Mouse (Mus musculus) intestine, embryonic 14.5 days (tissue): ENCODE measurements around the gene Prr18. TPM values are rescaled to one million over a fixed set of nuclear protein-coding genes. Genes with fewer than 3 reads are reported as not detected.

ENCODE experiments used
- ATAC-seq: fragments of 200-750 bp; cut with Nextera tagmentation; replicated peaks from 2 replicates; pipeline ENCODE4 v1.8.0; 2017; ENCODE audit warnings: low read depth, moderate number of reproducible peaks, moderate TSS enrichment, moderate library complexity; ENCODE audit not compliant: low FRiP score, low TSS enrichment
- DNase-seq: peaks from one replicate; pipeline ENCODE4 v3.0.0-alpha.2; 2018; ENCODE audit warnings: low spot score
- H3K27ac ChIP-seq: fragments of 300-500 bp; sonication (generic); 2 replicates; pipeline ENCODE4 v1.5.1; 2014; ENCODE audit warnings: low read depth, mild to moderate bottlenecking, control low read depth
- H3K27me3 ChIP-seq: fragments of 300-500 bp; sonication (generic); replicated peaks from 2 replicates; pipeline ENCODE4 v1.6.1; 2014; ENCODE audit warnings: low read length, control low read depth; ENCODE audit not compliant: control insufficient read depth, insufficient read depth
- H3K36me3 ChIP-seq: fragments of 300-500 bp; sonication (generic); 2 replicates; pipeline ENCODE4 v1.6.1; 2014; ENCODE audit warnings: low read length, control low read depth; ENCODE audit not compliant: control insufficient read depth, insufficient read depth
- H3K4me1 ChIP-seq: fragments of 300-500 bp; sonication (generic); replicated peaks from 2 replicates; pipeline ENCODE4 v1.6.1; 2014; ENCODE audit warnings: low read length, control low read depth, mixed read lengths; ENCODE audit not compliant: control insufficient read depth, insufficient read depth
- H3K4me2 ChIP-seq: fragments of 300-500 bp; sonication (generic); 2 replicates; pipeline ENCODE4 v1.6.1; 2014; ENCODE audit warnings: low read length
- H3K4me3 ChIP-seq: fragments of 300-500 bp; sonication (generic); 2 replicates; pipeline ENCODE4 v1.5.1; 2014; ENCODE audit warnings: low read depth, low read length, control low read depth, mixed read lengths
- H3K9ac ChIP-seq: fragments of 300-500 bp; sonication (generic); 2 replicates; pipeline ENCODE4 v1.6.1; 2014; ENCODE audit warnings: mild to moderate bottlenecking, low read length
- H3K9me3 ChIP-seq: fragments of 300-500 bp; sonication (generic); 2 replicates; pipeline ENCODE4 v1.6.1; 2016; ENCODE audit warnings: low read length, control low read depth; ENCODE audit not compliant: control insufficient read depth
- WGBS: fragments of 180-500 bp; shearing (Covaris S2); extraction: QIAGEN DNeasy Blood & Tissue Kit; methylation state at CpG from one replicate; pipeline ENCODE4 v1.1.7; 2014; 5-methylcytosine and 5-hydroxymethylcytosine counted together
- polyA plus RNA-seq: library from polyadenylated mRNA; unstranded; fragments of >200 nt; fragmentation: Nextera tagmentation; extraction: Ambion mirVana; gene quantifications from 2 replicates; pipeline ENCODE4 v1.2.1, GENCODE M21; 2014

Prr18 gene
- polyA plus RNA-seq, 1 experiment from 2014 or later, result 0.32 TPM

GRCm38 (mm10) chr17:8348941-8349340 is 11.7 kb downstream of the Prr18 start:
- ATAC-seq (no peak), DNase-seq (no peak)
- no peak overlapping the region for H3K4me3 ChIP-seq
- no peak overlapping the region for H3K4me2 ChIP-seq
- H3K9ac ChIP-seq, result no peak overlapping the region
- H3K9me3 ChIP-seq, result no peaks in the 10 kb centered on the region
- WGBS, result 88% methylated on average over 4 of the region's 4 CpGs
- H3K36me3 ChIP-seq, result no peaks in the 10 kb centered on the region
- H3K27me3 ChIP-seq, result no peaks in the 10 kb centered on the region
- no peaks in the 10 kb centered on the region for H3K4me1 ChIP-seq
- no peak overlapping the region for H3K27ac ChIP-seq

- no peak overlapping the region for H3K27ac ChIP-seq
- no peak overlapping the region for H3K4me2 ChIP-seq
- DNase-seq (no peak), ATAC-seq (no peak)
- no peak overlapping the region for H3K9ac ChIP-seq
- no peaks in the 10 kb centered on the region for H3K36me3 ChIP-seq
- no peaks in the 10 kb centered on the region for H3K27me3 ChIP-seq
- H3K4me1 ChIP-seq, result no peaks in the 10 kb centered on the region
- no peak overlapping the region for H3K4me3 ChIP-seq
- 76% methylated on average over 7 of the region's 7 CpGs for WGBS
- H3K9me3 ChIP-seq, result no peaks in the 10 kb centered on the region
These were observed 13.8 kb downstream of the Prr18 start for GRCm38 (mm10) chr17:8351088-8351487.

- DNase-seq, result no peak
- Histone ChIP-seq H3K36me3 (no peaks in the 10 kb centered on the region), H3K9ac (no peak within 1 kb of the TSS), H3K4me2 (no peak within 1 kb of the TSS), H3K9me3 (no peaks in the 10 kb centered on the region), H3K4me1 (no peaks in the 10 kb centered on the region), H3K4me3 (no peak within 1 kb of the TSS), H3K27me3 (no peaks in the 10 kb centered on the region), H3K27ac (no peak within 1 kb of the TSS)
- WGBS, result 82% methylated on average over 6 of the region's 6 CpGs
- ATAC-seq, result no peak
These were observed 18.4 kb downstream of the Prr18 start, which contains the start of gene T2 for GRCm38 (mm10) chr17:8355692-8356091. Gene T2 (plus strand): TSS chr17:8355992.

GRCm38 (mm10) chr17:8357498-8357897 is 20.2 kb downstream of the Prr18 start:
- Histone ChIP-seq H3K4me2 (no peak overlapping the region), H3K9ac (no peak overlapping the region), H3K27ac (no peak overlapping the region), H3K9me3 (no peaks in the 10 kb centered on the region), H3K27me3 (0 out of 2 replicates have a peak, but pooled peaks cover 2% of the 10 kb centered on the region), H3K36me3 (no peaks in the 10 kb centered on the region), H3K4me1 (no peaks in the 10 kb centered on the region), H3K4me3 (no peak overlapping the region)
- DNase-seq, result no peak
- WGBS, result 91% methylated on average over 6 of the region's 6 CpGs
- ATAC-seq, result 0 out of 2 replicates have a peak, but pooled peaks have one; percentile 27

- no peak for DNase-seq
- Histone ChIP-seq H3K27me3 (0 out of 2 replicates have a peak, but pooled peaks cover 2% of the 10 kb centered on the region), H3K9me3 (no peaks in the 10 kb centered on the region), H3K4me1 (no peaks in the 10 kb centered on the region), H3K9ac (no peak overlapping the region), H3K36me3 (no peaks in the 10 kb centered on the region), H3K4me3 (no peak overlapping the region), H3K4me2 (no peak overlapping the region), H3K27ac (no peak overlapping the region)
- no peak for ATAC-seq
- 92% methylated on average over 5 of the region's 5 CpGs for WGBS
These were observed 23.6 kb downstream of the Prr18 start for GRCm38 (mm10) chr17:8360876-8361275.

- no peaks in the 10 kb centered on the region for H3K36me3 ChIP-seq
- H3K4me1 ChIP-seq, result no peaks in the 10 kb centered on the region
- no peak for ATAC-seq
- H3K27ac ChIP-seq, result no peak overlapping the region
- no peak overlapping the region for H3K4me3 ChIP-seq
- no peaks in the 10 kb centered on the region for H3K9me3 ChIP-seq
- no peak for DNase-seq
- WGBS, result 76% methylated on average over 10 of the region's 10 CpGs
- 0 out of 2 replicates have a peak, but pooled peaks cover 2% of the 10 kb centered on the region for H3K27me3 ChIP-seq
- H3K4me2 ChIP-seq, result no peak overlapping the region
- H3K9ac ChIP-seq, result no peak overlapping the region
These were observed 24.2 kb downstream of the Prr18 start for GRCm38 (mm10) chr17:8361281-8362103.

- whole genome bisulfite sequencing, result 18% methylated on average over 20 of the region's 20 CpGs
- Histone ChIP-seq H3K4me1 (peaks cover 26% of the 10 kb centered on the region), H3K27ac (peak overlapping the region; percentile 76), H3K4me3 (no peak overlapping the region), H3K4me2 (peak overlapping the region; percentile 37), H3K36me3 (no peaks in the 10 kb centered on the region), H3K27me3 (no peaks in the 10 kb centered on the region), H3K9ac (peak overlapping the region; percentile 20; the same call in 1 of the 2 replicates), H3K9me3 (no peaks in the 10 kb centered on the region)
- ATAC-seq (peak; percentile 47), DNase-seq (peak; percentile 70)
These were observed 30.5 kb downstream of the Prr18 start for GRCm38 (mm10) chr17:8367514-8368480.

- no peak overlapping the region for H3K9ac ChIP-seq
- H3K4me3 ChIP-seq, result no peak overlapping the region
- no peaks in the 10 kb centered on the region for H3K36me3 ChIP-seq
- H3K27ac ChIP-seq, result peak overlapping the region; percentile 76; the same call in 1 of the 2 replicates
- DNase-seq (no peak), ATAC-seq (peak; percentile 40)
- H3K27me3 ChIP-seq, result no peaks in the 10 kb centered on the region
- peaks cover 26% of the 10 kb centered on the region for H3K4me1 ChIP-seq
- WGBS, result 35% methylated on average over 7 of the region's 8 CpGs
- H3K4me2 ChIP-seq, result no peak overlapping the region
- no peaks in the 10 kb centered on the region for H3K9me3 ChIP-seq
These were observed 31.3 kb downstream of the Prr18 start for GRCm38 (mm10) chr17:8368570-8368969.
